Mouse (Mus musculus) right cerebral cortex, postnatal 4 days (tissue): ENCODE data around the gene Clpx.

ENCODE experiments used
- DNase-seq: peaks from one replicate; pipeline ENCODE4 v3.0.0-alpha.2; 2022

Clpx gene

GRCm38 (mm10) chr9:65292421-65292820, 1.6 kb upstream of the Clpx start:
- no peak for DNase-seq

- DNase-seq = no peak
These were observed 941 bp upstream of the Clpx start for GRCm38 (mm10) chr9:65293119-65293518.

DNA sequence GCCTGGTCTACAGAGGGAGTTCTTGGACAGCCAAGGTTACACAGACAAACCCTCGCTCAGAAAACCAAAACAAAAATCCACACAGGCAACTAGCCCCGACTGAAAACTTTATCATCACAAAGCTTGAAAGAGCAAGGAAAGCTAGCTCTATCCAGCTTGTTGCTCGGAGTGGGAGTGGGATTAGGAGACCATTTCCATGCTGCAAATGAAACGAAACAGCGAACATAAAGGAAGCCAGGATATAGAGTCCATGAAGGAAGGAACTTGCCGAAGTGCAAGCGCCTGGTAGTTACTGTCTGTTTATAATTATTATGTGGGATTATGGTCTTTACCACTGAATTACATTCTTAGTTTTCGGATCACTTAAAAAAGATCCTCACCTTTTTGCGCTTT, 484 bp upstream of the Clpx start:
- no peak for DNase-seq

DNA sequence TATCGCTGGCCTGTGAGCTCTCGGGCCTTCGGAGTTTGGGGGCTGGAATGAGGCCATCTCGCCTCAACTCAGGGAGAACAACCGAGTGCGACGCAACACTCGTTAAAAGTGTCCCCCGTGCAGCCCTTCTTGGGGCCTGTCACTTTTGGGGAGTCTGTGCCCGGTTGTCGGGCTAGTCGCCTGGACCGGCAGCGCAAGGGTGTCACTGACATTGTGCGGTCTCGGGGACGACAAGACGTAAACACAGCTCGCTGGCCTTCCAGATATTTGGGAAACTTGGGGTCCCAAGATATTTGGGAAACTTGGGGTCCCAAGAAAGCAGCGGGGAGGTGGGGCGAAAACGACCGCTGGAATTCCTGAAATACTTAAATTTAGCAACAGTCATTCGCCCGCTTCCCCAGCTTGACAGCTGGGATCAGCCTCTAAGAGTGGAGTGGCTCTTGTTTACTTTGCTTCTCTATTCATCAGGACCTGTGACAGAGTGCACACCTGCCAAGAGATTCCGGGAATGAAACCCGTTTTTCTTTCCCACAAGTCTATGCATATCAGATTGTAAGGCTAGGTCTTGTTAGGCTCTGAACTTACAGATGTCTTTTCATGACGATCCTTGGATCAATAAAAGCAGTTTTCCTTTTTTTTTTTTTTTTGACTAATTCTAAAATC, 787 bp downstream of the Clpx start:
- no peak for DNase-seq

GRCm38 (mm10) chr9:65297056-65297455, 3.0 kb downstream of the Clpx start:
- DNase-seq = no peak

- DNase-seq = no peak
These were observed 4.7 kb downstream of the Clpx start for GRCm38 (mm10) chr9:65298761-65299160.

- DNase-seq = no peak
These were observed 5.6 kb downstream of the Clpx start for GRCm38 (mm10) chr9:65299650-65300049.

DNA sequence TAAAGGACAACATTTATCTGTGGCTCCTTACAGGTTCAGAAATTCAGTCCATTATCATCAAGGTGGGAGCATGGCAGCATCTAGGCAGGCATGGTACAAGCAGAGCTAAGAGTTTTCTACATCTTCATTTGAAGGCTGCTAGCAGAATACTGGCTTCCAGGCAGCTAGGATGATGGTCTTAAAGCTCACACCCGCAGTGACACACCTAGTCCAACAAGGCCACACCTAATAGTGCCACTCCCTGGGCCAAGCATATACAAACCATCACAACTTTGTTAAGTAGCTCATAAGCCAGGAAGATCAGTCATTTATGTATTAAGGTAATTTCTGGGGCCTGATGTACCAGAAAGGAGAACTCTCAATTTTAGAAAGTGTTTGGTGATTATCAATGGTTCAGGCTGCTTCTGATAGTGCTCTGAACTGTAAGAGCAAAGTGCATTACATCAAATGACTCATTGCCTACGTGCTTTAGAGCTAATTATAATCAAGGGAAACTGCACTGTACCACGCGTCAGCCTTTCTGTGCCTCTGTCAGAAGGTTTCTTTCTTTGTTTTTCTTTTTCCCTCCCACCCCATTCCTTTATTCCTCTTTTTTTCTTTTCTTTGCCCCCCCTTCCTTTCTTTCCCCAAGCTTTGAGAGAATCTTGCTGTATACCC, 8.4 kb downstream of the Clpx start:
- DNase-seq = no peak

DNA sequence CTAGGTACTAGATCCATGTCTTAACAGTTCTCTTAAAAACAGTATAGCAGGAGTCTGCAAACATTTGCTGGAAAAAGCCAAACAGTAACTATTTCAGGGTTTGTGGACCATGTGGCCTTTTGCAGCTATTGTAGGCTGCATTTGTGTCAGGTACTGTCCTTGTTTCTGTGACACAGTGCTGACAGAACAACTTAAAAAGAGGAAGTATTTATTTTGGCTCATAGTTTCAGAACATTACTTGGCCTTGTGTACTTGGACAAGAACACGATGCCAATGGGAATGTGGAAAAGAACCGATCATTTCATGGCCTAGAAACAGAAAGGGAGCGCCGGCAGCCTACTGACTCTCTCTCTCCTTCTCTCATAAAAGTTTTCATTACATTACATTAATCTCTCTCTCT, 9.5 kb downstream of the Clpx start:
- DNase-seq = no peak

DNA sequence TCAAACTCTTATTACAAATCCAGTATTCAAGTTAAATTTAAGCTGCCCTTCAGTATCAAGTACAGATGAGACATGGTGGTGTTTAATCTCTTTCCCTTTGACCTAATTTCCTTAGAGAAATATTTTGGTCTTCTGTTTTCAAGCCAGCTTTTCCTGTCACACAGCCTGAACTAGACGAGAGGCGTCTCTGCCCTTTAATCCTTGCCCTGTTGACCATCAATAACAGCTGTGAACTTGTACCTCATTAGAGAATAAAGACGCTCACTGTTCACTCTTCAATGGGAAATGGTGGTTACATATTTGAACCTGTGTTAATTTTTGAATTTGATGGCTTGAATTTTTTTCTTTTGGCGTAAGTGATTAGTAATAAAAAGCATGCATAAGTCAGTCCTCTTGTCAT, 10.2 kb downstream of the Clpx start:
- DNase-seq = no peak

DNA sequence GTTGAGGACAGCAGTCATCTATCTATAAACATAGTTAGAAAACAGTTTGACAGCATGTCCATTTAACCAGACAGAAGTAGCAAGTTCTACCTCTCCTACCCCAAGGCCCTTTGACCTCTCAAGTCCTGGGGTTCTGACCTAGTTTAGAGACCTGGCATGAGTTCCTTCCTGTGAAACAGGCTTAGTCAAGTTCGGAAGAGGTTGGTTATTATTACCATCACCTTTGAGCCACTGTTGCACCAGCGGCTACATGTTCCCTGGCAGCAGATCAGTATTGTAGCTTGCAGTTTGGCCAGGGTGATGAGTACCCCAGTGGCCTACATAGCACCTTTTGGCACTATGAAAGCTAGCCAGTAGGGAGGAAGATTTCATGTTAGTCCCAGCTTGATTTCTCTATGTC, 12.6 kb downstream of the Clpx start:
- DNase-seq = no peak

GRCm38 (mm10) chr9:65308011-65308410, 14.0 kb downstream of the Clpx start:
- DNase-seq = no peak

DNA sequence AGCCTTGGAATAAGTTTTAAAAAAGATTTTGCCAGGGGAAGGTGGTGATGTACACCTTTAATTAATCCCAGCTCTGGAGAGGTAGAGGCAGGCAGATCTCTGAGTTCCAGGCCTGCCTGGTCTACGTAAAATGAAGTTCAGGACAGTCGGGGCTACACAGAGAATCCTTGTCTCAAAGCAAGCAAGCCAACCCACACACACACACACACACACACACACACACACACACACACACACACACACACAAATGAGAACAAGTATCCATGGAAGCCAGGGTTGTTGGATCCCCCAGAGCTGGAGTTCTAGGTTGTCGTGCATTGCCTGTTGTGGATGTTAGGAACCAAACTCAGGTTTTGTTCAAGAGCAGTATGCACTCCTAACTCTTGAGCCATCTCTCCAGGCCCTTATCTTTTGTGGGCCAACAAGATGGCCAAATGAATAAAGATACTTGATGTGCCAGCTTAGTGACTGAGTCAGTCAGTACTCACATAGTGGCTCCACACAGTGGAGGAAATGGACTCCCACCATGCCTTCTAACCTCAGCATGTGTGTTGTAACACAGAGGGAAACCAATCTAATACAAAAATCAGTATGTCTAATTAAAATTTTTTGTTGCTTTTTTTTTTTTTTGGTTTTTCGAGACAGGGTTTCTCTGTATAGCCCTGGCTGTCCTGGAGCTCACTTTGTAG, 18.8 kb downstream of the Clpx start:
- DNase-seq = no peak

GRCm38 (mm10) chr9:65313846-65314245, 19.8 kb downstream of the Clpx start:
- DNase-seq = no peak

DNA sequence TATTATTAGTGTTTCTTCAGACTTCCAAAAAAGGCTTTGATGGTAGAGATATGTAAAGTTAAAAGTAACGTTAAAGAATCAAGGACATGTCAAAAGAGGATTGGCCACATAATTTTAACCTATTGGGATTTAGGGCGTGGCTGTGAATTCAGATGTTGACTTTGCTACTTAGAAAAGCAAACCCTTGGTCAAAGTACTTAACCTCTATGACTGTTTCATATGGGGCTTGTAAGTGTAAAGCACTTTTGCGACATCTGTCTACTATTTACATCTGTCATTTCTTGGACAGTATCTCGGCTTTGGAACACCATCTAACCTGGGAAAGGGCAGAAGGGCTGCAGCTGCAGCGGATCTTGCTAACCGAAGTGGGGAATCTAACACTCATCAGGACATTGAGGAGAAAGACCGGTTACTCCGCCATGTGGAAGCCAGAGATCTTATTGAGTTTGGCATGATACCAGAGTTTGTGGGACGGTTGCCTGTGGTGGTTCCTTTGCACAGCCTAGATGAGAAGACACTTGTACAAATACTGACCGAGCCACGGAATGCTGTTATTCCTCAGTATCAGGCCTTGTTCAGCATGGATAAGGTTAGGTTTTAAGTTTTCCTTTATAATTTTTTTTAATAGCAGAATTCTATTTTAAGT, 28.3 kb downstream of the Clpx start:
- DNase-seq = no peak

DNA sequence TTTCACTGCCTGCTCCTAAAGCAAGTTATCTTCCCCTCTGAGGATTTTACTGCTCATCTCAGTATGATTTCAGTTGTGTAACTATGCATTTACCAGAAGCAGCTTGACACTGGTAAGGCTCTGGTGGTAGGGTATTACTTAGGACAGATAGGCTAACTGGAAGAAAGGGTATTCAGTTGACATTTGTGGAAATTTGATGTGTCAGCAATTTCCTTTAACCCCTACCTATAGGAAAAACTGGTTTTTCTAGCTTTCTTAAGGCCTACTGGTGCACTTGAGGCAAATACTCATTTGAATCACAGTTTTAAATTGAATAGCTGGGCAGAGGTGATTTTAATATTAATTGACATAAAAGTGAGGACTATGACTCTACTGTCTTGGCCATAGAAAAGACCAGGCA, 31.9 kb downstream of the Clpx start:
- DNase-seq = no peak

- no peak for DNase-seq
These were observed 33.3 kb downstream of the Clpx start for GRCm38 (mm10) chr9:65327371-65327770.

DNA sequence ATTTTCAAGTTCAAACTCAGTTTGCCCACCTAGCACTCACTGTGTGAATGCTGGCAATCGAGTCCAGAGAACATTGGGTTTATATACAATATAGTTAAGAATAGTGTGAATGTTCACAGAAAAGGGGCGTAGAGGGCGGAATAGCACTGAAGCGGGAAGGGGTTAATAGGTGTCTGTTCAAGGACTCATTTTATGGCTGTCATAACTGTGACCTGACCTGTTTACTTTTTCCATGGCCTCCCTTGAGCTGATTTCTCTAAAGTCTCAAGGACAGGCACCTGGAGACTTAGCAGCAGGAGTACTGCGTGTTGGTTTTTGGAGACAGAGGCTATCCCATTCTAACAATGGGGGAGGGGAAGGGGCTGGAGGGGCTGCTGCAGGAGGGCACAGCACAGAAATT, 39.9 kb downstream of the Clpx start:
- no peak for DNase-seq

- DNase-seq = no peak
These were observed 45.1 kb downstream of the Clpx start for GRCm38 (mm10) chr9:65339146-65339545.

DNA sequence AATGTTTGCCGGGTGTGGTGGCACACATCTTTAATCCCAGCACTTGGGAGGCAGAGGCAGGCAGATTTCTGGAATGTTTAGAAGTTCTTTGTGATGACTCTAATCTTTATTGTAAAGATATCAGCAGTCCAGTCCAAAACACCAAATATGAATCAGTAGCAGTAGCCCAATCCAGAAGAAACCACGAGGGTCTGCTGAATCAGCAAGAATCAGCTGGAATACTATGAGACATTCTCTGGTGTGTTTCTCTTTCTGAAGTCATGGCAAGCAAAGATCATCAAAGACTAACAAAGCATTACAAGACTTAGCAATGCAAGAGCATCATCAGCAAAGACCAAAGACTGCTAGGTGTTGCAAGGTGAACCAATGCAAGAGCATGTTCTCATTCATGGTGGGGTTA, 46.4 kb downstream of the Clpx start:
- DNase-seq = no peak

- peak; percentile 6 for DNase-seq
These were observed 51.4 kb downstream of the Clpx start for GRCm38 (mm10) chr9:65345439-65345838.

- peak; percentile 94 for DNase-seq
These were observed 51.9 kb downstream of the Clpx start, which contains the start of gene Pdcd7 for GRCm38 (mm10) chr9:65345854-65346475. Gene Pdcd7, plus strand, starts transcription at chr9:65346104.

DNA sequence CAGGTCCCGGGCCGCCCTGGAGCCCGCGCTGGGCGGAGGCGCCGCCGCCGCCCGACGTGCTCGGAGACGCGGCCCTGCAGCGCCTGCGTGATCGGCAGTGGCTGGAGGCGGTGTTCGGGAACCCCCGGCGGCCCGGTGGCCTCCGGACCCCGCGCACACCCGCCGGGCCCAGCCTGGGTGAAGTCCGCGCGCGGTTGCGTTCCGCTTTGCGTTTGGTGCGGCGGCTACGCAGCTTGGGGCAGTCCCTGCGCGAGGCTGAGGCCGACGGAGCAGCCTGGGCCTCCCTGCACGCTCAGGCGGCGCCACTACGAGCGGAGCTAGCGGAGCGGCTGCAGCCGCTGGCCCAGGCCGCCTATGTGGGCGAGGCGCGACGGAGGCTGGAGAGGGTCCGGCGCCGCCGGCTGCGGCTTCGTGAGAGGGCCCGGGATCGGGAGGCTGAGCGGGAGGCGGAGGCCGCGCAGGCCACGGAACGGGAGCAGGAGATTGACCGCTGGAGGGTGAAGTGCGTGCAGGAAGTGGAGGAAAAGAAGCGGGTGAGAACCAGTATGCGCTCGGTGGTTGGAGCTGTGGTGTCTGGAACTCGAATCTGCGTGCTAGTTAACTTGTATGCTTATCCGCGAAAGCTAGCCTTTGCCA, 52.5 kb downstream of the Clpx start:
- DNase-seq = peak; percentile 33
